Mouse (Mus musculus): ENCODE measurements at regions not wholly inside any gene's neighbourhood (a gene's known extent, or its start where the extent isn't known, plus 50 kb on each side); places are given as distances from the start of the nearest gene placed in this dataset.
"Not testable (repeated sequence)": the region's sequence is repeated elsewhere in the genome, so short reads cannot be mapped to it uniquely, and the experiment has no call there.

DNA sequence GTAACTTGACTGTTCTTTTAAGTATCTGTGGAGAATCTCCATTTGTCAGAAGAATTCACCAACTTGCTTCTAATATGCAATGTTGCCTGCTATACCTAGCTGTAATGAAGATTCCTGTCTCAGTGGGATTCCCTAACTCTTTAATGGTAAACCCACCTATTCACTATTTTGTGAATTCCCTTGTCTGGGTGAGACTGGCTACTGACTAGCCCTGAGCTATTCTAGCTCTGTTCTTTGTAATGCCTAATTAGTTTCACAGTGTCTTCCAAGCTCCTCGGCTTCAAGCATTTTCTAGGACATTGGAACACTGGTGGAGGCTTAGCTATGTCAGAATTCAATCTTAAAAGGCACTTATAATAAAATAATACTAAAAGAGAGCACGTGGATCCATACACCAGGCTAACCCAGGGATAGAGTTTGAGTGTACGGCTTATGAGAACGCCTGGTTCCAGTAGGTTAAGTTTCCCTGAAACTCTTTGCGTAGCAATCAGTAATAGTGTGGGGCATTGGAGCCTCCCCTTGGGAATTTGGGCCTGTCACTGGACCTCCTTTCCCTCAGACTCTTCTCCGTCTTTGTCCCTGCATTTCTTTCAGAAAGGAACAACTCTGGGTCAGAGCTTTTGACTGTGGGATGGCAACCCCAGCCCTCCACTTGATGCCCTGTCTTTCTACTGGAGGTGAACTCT lies 123.8 kb upstream of the 2610301B20Rik start:
- H3K9me3 ChIP-seq (ENCODE audit: control insufficient read depth, low read length); H3K4me3 ChIP-seq (ENCODE audit: low read depth, low read length); H3K36me3 ChIP-seq (ENCODE audit: control insufficient read depth, insufficient read depth, low read length); H3K27me3 ChIP-seq (ENCODE audit: control insufficient read depth, insufficient read depth, low read length); H3K4me2 ChIP-seq (ENCODE audit: low read depth, low read length, severe bottlenecking); ATAC-seq (replicated peaks; ENCODE audit: low FRiP score); DNase-seq (ENCODE audit: low spot score); H3K4me1 ChIP-seq (replicated peaks; ENCODE audit: control insufficient read depth, insufficient read depth, low read length); H3K9ac ChIP-seq (ENCODE audit: low read length); H3K27ac ChIP-seq (ENCODE audit: low read depth, low read length): not testable (repeated sequence)
- 46% methylated on average over 6 of the region's 6 CpGs for WGBS

- no peak for ATAC-seq (replicated peaks; ENCODE audit: low FRiP score)
- no peak overlapping the region for H3K4me3 ChIP-seq (ENCODE audit: low read depth, low read length)
- no peaks in the 10 kb centered on the region for H3K27me3 ChIP-seq (ENCODE audit: control insufficient read depth, insufficient read depth, low read length)
- H3K4me2 ChIP-seq (ENCODE audit: low read depth, low read length, severe bottlenecking) = no peak overlapping the region
- 83% methylated on average over 5 of the region's 5 CpGs for WGBS
- H3K4me1 ChIP-seq (replicated peaks; ENCODE audit: control insufficient read depth, insufficient read depth, low read length) = no peaks in the 10 kb centered on the region
- H3K9me3 ChIP-seq (ENCODE audit: control insufficient read depth, low read length) = no peaks in the 10 kb centered on the region
- no peak overlapping the region for H3K9ac ChIP-seq (ENCODE audit: low read length)
- H3K27ac ChIP-seq (ENCODE audit: low read depth, low read length) = no peak overlapping the region
- DNase-seq (ENCODE audit: low spot score) = no peak
- no peaks in the 10 kb centered on the region for H3K36me3 ChIP-seq (ENCODE audit: control insufficient read depth, insufficient read depth, low read length)
These were observed 121.1 kb upstream of the 2610301B20Rik start for GRCm38 (mm10) chr4:10753176-10753575.

DNA sequence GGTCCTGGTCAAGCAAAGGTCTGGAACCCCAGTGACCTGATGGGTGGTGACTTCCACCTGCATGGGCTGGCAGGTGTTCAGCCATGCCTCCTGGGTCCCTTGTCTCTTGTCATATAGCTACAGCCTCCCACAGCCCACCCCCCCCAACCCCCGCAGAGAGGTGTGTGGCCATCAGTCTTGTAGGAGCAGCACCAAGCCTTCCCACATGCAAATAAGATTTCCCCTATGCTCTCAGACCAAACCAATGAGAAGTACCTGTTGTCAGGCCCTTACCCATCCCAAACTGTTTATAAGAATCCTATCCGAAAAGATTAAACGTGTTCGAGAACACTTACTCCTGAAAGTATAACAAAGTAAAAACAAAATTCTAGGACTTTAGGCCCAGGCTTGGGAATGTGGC lies 114.8 kb upstream of the 2610301B20Rik start:
- no peak for ATAC-seq (replicated peaks; ENCODE audit: low FRiP score)
- H3K27me3 ChIP-seq (ENCODE audit: control insufficient read depth, insufficient read depth, low read length) = no peaks in the 10 kb centered on the region
- no peaks in the 10 kb centered on the region for H3K4me1 ChIP-seq (replicated peaks; ENCODE audit: control insufficient read depth, insufficient read depth, low read length)
- no peak for DNase-seq (ENCODE audit: low spot score)
- H3K4me3 ChIP-seq (ENCODE audit: low read depth, low read length) = no peak overlapping the region
- no peaks in the 10 kb centered on the region for H3K36me3 ChIP-seq (ENCODE audit: control insufficient read depth, insufficient read depth, low read length)
- H3K27ac ChIP-seq (ENCODE audit: low read depth, low read length) = no peak overlapping the region
- H3K9ac ChIP-seq (ENCODE audit: low read length) = no peak overlapping the region
- no peak overlapping the region for H3K4me2 ChIP-seq (ENCODE audit: low read depth, low read length, severe bottlenecking)
- no peaks in the 10 kb centered on the region for H3K9me3 ChIP-seq (ENCODE audit: control insufficient read depth, low read length)
- WGBS = 94% methylated on average over 4 of the region's 4 CpGs

DNA sequence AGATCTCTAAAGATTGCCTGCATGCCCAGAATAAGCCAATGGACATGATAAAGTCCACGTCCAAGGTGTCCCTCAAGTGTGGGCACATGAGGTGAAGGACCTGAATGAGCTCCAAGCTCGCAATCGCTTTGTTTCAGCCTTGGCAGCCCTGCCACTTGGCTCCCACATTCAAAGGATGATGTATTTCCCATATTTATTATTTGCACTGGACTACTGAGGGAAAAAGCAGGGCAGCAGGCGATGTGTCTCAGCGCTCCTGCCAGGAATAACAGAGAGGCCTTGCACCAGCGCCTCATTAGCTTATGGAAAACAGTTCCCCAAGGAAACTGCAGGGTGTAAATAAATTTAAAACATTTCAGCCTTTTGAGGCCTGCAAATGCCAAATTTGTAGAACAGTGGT lies 106.6 kb upstream of the 2610301B20Rik start:
- Histone ChIP-seq H3K4me2 (ENCODE audit: low read depth, low read length, severe bottlenecking) (no peak overlapping the region), H3K27ac (ENCODE audit: low read depth, low read length) (no peak overlapping the region), H3K27me3 (ENCODE audit: control insufficient read depth, insufficient read depth, low read length) (no peaks in the 10 kb centered on the region), H3K4me1 (replicated peaks; ENCODE audit: control insufficient read depth, insufficient read depth, low read length) (no peaks in the 10 kb centered on the region), H3K4me3 (ENCODE audit: low read depth, low read length) (no peak overlapping the region), H3K36me3 (ENCODE audit: control insufficient read depth, insufficient read depth, low read length) (no peaks in the 10 kb centered on the region), H3K9me3 (ENCODE audit: control insufficient read depth, low read length) (no peaks in the 10 kb centered on the region), H3K9ac (ENCODE audit: low read length) (no peak overlapping the region)
- DNase-seq (ENCODE audit: low spot score) (no peak), ATAC-seq (replicated peaks; ENCODE audit: low FRiP score) (no peak)
- WGBS = 88% methylated on average over 6 of the region's 6 CpGs

DNA sequence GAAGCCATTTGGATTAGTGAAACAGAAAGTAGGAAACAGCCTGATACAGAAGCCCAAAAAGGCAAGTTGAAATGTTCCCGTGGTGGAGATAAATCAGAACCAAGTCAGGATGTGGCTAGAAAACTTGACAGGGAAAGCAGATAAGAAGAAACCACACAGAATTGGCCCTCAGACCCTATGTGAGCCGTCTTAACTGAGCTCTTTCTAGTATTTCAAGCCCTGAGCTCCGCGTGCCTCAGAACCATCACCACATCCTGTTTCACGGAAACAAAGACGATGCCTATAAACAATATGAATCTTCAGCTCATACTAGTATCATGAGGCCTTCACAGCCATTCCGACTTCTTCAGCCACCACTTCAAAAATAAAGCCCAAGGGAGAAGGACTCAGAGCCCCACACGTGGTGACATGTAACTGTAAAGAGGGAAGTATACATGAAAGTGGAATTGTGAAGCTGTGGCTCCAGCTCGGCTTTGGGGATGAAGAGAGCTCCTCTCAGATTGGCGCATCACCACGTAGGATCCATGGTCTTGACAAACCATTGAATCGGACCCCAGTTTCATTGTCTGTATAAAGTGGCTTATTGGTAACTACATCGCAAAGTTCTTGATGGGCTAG lies 104.2 kb upstream of the 2610301B20Rik start:
- Histone ChIP-seq H3K4me2 (ENCODE audit: low read depth, low read length, severe bottlenecking) (no peak overlapping the region), H3K27ac (ENCODE audit: low read depth, low read length) (no peak overlapping the region), H3K27me3 (ENCODE audit: control insufficient read depth, insufficient read depth, low read length) (no peaks in the 10 kb centered on the region), H3K9ac (ENCODE audit: low read length) (no peak overlapping the region), H3K4me3 (ENCODE audit: low read depth, low read length) (no peak overlapping the region), H3K9me3 (ENCODE audit: control insufficient read depth, low read length) (no peaks in the 10 kb centered on the region), H3K4me1 (replicated peaks; ENCODE audit: control insufficient read depth, insufficient read depth, low read length) (0 out of 2 replicates have a peak, but pooled peaks cover 3% of the 10 kb centered on the region), H3K36me3 (ENCODE audit: control insufficient read depth, insufficient read depth, low read length) (no peaks in the 10 kb centered on the region)
- no peak for ATAC-seq (replicated peaks; ENCODE audit: low FRiP score)
- no peak for DNase-seq (ENCODE audit: low spot score)
- 93% methylated on average over 13 of the region's 13 CpGs for WGBS

GRCm38 (mm10) chr4:10774557-10775215 lies 99.6 kb upstream of the 2610301B20Rik start:
- WGBS = 50% methylated on average over 3 of the region's 3 CpGs
- no peak overlapping the region for H3K4me3 ChIP-seq (ENCODE audit: low read depth, low read length)
- H3K36me3 ChIP-seq (ENCODE audit: control insufficient read depth, insufficient read depth, low read length) = no peaks in the 10 kb centered on the region
- no peaks in the 10 kb centered on the region for H3K9me3 ChIP-seq (ENCODE audit: control insufficient read depth, low read length)
- ATAC-seq (replicated peaks; ENCODE audit: low FRiP score) = peak; percentile 65
- H3K4me2 ChIP-seq (ENCODE audit: low read depth, low read length, severe bottlenecking) = no peak overlapping the region
- no peak overlapping the region for H3K9ac ChIP-seq (ENCODE audit: low read length)
- no peak for DNase-seq (ENCODE audit: low spot score)
- H3K27ac ChIP-seq (ENCODE audit: low read depth, low read length) = no peak overlapping the region
- H3K4me1 ChIP-seq (replicated peaks; ENCODE audit: control insufficient read depth, insufficient read depth, low read length) = 0 out of 2 replicates have a peak, but pooled peaks cover 3% of the 10 kb centered on the region
- no peaks in the 10 kb centered on the region for H3K27me3 ChIP-seq (ENCODE audit: control insufficient read depth, insufficient read depth, low read length)

DNA sequence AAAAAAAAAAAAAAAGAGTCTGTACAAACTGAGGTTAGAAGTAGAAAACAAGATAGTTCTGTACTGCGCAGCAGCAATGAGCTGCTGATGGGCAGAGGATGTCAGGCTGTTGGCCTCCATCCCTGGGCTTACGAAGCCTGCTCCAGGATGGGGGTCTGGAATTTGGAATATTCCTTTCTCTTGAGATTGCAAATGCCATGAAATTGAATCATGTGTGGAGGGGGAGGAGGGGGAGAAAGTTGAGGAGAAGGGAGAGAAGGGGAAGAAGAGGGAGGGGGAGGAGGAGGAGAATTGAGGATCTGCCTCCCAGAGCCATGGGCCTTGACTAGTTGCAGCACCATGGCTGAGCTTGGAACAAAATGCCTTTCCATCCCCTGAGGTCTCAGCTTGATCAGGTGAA lies 87.6 kb upstream of the 2610301B20Rik start:
- DNase-seq (ENCODE audit: low spot score) = no peak
- Histone ChIP-seq H3K4me3 (ENCODE audit: low read depth, low read length) (no peak overlapping the region), H3K36me3 (ENCODE audit: control insufficient read depth, insufficient read depth, low read length) (no peaks in the 10 kb centered on the region), H3K4me2 (ENCODE audit: low read depth, low read length, severe bottlenecking) (no peak overlapping the region), H3K4me1 (replicated peaks; ENCODE audit: control insufficient read depth, insufficient read depth, low read length) (no peaks in the 10 kb centered on the region), H3K27me3 (ENCODE audit: control insufficient read depth, insufficient read depth, low read length) (no peaks in the 10 kb centered on the region), H3K27ac (ENCODE audit: low read depth, low read length) (no peak overlapping the region), H3K9me3 (ENCODE audit: control insufficient read depth, low read length) (no peaks in the 10 kb centered on the region), H3K9ac (ENCODE audit: low read length) (no peak overlapping the region)
- WGBS = 90% methylated on average over 2 of the region's 2 CpGs
- no peak for ATAC-seq (replicated peaks; ENCODE audit: low FRiP score)

DNA sequence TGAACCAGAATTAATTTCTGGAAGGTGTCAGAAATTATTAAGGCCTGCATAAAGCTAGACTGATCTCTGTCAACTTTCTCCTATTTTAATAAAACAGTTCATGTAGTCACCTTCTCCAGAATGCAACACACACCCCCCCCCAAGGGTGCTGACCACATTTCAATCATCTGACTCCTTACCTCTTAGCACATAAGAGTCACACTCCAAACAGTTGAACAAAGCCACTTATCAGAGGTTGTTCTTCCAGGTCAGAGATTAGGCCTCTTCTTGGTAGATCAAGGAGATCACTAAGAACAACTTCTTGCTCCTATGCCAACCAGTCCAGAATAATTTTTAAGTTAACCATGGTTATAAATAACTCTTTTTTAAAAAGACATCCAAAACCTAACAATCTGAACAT lies 86.0 kb upstream of the 2610301B20Rik start:
- H3K4me3 ChIP-seq (ENCODE audit: low read depth, low read length) = no peak overlapping the region
- H3K27me3 ChIP-seq (ENCODE audit: control insufficient read depth, insufficient read depth, low read length) = no peaks in the 10 kb centered on the region
- H3K27ac ChIP-seq (ENCODE audit: low read depth, low read length) = no peak overlapping the region
- H3K4me1 ChIP-seq (replicated peaks; ENCODE audit: control insufficient read depth, insufficient read depth, low read length) = no peaks in the 10 kb centered on the region
- H3K4me2 ChIP-seq (ENCODE audit: low read depth, low read length, severe bottlenecking) = no peak overlapping the region
- ATAC-seq (replicated peaks; ENCODE audit: low FRiP score) = no peak
- DNase-seq (ENCODE audit: low spot score) = no peak
- no peaks in the 10 kb centered on the region for H3K9me3 ChIP-seq (ENCODE audit: control insufficient read depth, low read length)
- no peaks in the 10 kb centered on the region for H3K36me3 ChIP-seq (ENCODE audit: control insufficient read depth, insufficient read depth, low read length)
- H3K9ac ChIP-seq (ENCODE audit: low read length) = no peak overlapping the region

Measured in forebrain, embryonic 11.5 days (tissue).